Mouse (Mus musculus) spleen, embryonic (tissue): ENCODE measurements around the gene Cwc25.
"Not testable (repeated sequence)": the region's sequence is repeated elsewhere in the genome, so short reads cannot be mapped to it uniquely, and the experiment has no call there.

Source experiments
- CTCF ChIA-PET: fragments of 350-600 bp; sonication (Branson Sonifier 250); formaldehyde crosslinking; loops from one replicate; lab custom pipeline; 2022; lab: Charles Lee

Cwc25 gene

GRCm38 (mm10) chr11:97734810-97735209 lies 31.5 kb downstream of the Cwc25 start:
- CTCF ChIA-PET: not testable (repeated sequence)

GRCm38 (mm10) chr11:97733689-97734088 lies 32.7 kb downstream of the Cwc25 start:
- CTCF ChIA-PET: interaction anchor here (0.7 kb wide), 1 partner anchor 58 kb away, joined by 4 read pairs; no protein-coding TSS in a partner anchor

- CTCF ChIA-PET: no interaction called here
Observed at GRCm38 (mm10) chr11:97728730-97729129, 37.6 kb downstream of the Cwc25 start.

- CTCF ChIA-PET: no interaction called here
Observed at GRCm38 (mm10) chr11:97728311-97728710, 38.0 kb downstream of the Cwc25 start.

GRCm38 (mm10) chr11:97723709-97724108 lies 42.6 kb downstream of the Cwc25 start:
- CTCF ChIA-PET: no interaction called here

GRCm38 (mm10) chr11:97721338-97721737 lies 45.0 kb downstream of the Cwc25 start:
- CTCF ChIA-PET: no interaction called here

GRCm38 (mm10) chr11:97719041-97719440 lies 47.3 kb downstream of the Cwc25 start:
- CTCF ChIA-PET: no interaction called here

GRCm38 (mm10) chr11:97718281-97718860 lies 48.0 kb downstream of the Cwc25 start:
- CTCF ChIA-PET: no interaction called here

- CTCF ChIA-PET: interaction anchor here (0.8 kb wide), 1 partner anchor 9 kb away, joined by 3 read pairs; no protein-coding TSS in a partner anchor
Observed at GRCm38 (mm10) chr11:97717369-97718280, 48.7 kb downstream of the Cwc25 start.

GRCm38 (mm10) chr11:97716021-97716420 lies 50.3 kb downstream of the Cwc25 start:
- CTCF ChIA-PET: no interaction called here

- CTCF ChIA-PET: interaction anchor here (0.6 kb wide), 1 partner anchor 23 kb away, joined by 5 read pairs; no protein-coding TSS in a partner anchor
Observed at GRCm38 (mm10) chr11:97714784-97715760, 51.3 kb downstream of the Cwc25 start.

GRCm38 (mm10) chr11:97714356-97714755 lies 52.0 kb downstream of the Cwc25 start:
- CTCF ChIA-PET: interaction anchor here (0.6 kb wide), 1 partner anchor 56 kb away, joined by 3 read pairs; no protein-coding TSS in a partner anchor

- CTCF ChIA-PET: interaction anchor here (0.6 kb wide), 1 partner anchor 57 kb away, joined by 3 read pairs; no protein-coding TSS in a partner anchor
Observed at GRCm38 (mm10) chr11:97713896-97714295, 52.5 kb downstream of the Cwc25 start.

GRCm38 (mm10) chr11:97712286-97712685 lies 54.1 kb downstream of the Cwc25 start:
- CTCF ChIA-PET: no interaction called here

- CTCF ChIA-PET: no interaction called here
Observed at GRCm38 (mm10) chr11:97711200-97711900, 55.0 kb downstream of the Cwc25 start.

GRCm38 (mm10) chr11:97710067-97710466 lies 56.3 kb downstream of the Cwc25 start:
- CTCF ChIA-PET: not testable (repeated sequence)

- CTCF ChIA-PET: interaction anchor here (0.6 kb wide), 1 partner anchor 338 kb away, joined by 3 read pairs; no protein-coding TSS in a partner anchor
Observed at GRCm38 (mm10) chr11:97703039-97703826, 63.1 kb downstream of the Cwc25 start, which contains the start of gene Psmb3. Gene Psmb3, plus strand, starts transcription at chr11:97703399.

GRCm38 (mm10) chr11:97702393-97702745 lies 64.0 kb downstream of the Cwc25 start:
- CTCF ChIA-PET: interaction anchor here (0.7 kb wide), 1 partner anchor 83 kb away, joined by 3 read pairs; no protein-coding TSS in a partner anchor

- CTCF ChIA-PET: interaction anchor here (0.7 kb wide), 1 partner anchor 83 kb away, joined by 3 read pairs; no protein-coding TSS in a partner anchor
Observed at GRCm38 (mm10) chr11:97701581-97702392, 64.6 kb downstream of the Cwc25 start.
